Mouse (Mus musculus) retina, adult 2 months (tissue): Measurements from ENCODE around the gene Xxylt1.

ENCODE experiments used
- DNase-seq: peaks from one replicate; pipeline ENCODE4 v3.0.0-alpha.2; 2012; ENCODE audit warnings: low read depth, low spot score

The Xxylt1 gene

DNA sequence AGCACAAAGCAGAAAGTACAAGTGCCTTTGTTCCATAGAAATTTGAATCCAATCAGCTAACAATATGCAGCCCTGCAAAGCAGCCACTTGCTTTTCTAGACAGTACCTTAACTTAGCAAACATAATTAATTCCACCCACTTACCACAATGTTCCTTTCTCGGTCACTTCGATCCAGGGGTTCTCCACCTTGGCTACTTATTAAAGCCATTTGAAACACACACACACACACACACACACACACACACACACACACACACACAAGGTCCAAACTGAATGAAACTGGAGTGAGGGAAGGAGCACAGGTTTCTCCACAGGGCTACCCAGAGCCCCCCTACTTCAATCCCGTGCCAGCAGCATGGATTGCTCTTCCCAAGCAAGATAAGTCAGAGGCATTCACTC lies 164.3 kb downstream of the Xxylt1 start:
- no peak for DNase-seq

DNA sequence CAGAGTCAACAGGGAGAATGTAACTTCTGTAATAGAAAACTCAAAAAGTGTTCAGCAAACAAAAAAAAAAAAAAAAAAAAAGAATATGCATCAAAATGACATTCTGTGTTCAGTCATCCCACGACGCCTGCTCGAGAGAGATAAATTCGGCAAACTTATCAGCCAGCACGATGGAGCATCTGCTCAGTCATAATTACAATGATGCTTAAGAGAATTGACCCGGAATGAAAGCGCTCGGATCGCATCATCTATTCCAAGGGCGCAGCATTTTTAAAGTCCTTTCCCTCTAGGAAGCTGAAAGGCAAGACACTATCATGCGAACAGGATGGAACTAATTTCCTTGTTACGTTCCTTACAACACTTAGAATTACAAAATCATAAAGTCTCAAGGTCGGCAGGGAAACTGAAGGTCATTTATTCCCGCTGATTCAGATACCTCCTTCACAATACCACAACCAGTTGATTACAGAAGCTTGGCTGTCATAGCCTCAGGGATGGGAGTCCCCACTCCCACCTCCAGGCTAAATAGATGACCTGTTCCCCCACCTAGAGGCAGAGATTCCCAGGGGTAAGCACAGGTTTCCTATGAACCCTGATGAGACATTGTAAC lies 165.5 kb downstream of the Xxylt1 start:
- DNase-seq: no peak
